Mouse (Mus musculus) CH12.LX (cell line): ENCODE results near the gene Pla2g12a.

Experiments
- BHLHE40 ChIP-seq: IDR thresholded peaks from 2 replicates; pipeline ENCODE4 v1.6.1; 2011; ENCODE audit warnings: mild to moderate bottlenecking, low read depth, low read length, improper control_type of control experiment
- CTCF ChIP-seq, 2 experiments: IDR thresholded peaks in 1 of 2; conservative IDR thresholded peaks in 1 of 2; 2 replicates each; pipeline ENCODE4 v1.5.1; 2011 to 2012; ENCODE audit warnings: low read depth in 2 of 2, low read length in 2 of 2, improper control_type of control experiment in 1 of 2, inconsistent platforms in 1 of 2, mild to moderate bottlenecking in 1 of 2, moderate library complexity in 1 of 2
- E2F4 ChIP-seq: IDR thresholded peaks from 2 replicates; pipeline ENCODE4 v1.6.1; 2011; ENCODE audit warnings: low read depth, low read length, improper control_type of control experiment; ENCODE audit not compliant: insufficient replicate concordance
- EP300 ChIP-seq: IDR thresholded peaks from 2 replicates; pipeline ENCODE4 v1.6.1; 2011; ENCODE audit warnings: low read length, improper control_type of control experiment
- ETS1 ChIP-seq: conservative IDR thresholded peaks from 2 replicates; pipeline ENCODE4 v1.6.1; 2012; ENCODE audit warnings: low read depth, mild to moderate bottlenecking, inconsistent platforms, low read length, improper control_type of control experiment, moderate library complexity
- HCFC1 ChIP-seq: IDR thresholded peaks from 2 replicates; pipeline ENCODE4 v1.6.1; 2012; ENCODE audit warnings: low read depth, mild to moderate bottlenecking, inconsistent platforms, low read length, improper control_type of control experiment
- KAT2A ChIP-seq: IDR thresholded peaks from 2 replicates; pipeline ENCODE4 v1.6.1; 2012; ENCODE audit warnings: low read length, improper control_type of control experiment, inconsistent platforms; ENCODE audit not compliant: insufficient replicate concordance
- MAFK ChIP-seq: IDR thresholded peaks from 2 replicates; pipeline ENCODE4 v1.6.1; 2011; ENCODE audit warnings: low read length, improper control_type of control experiment; ENCODE audit not compliant: insufficient replicate concordance
- MAX ChIP-seq: IDR thresholded peaks from 2 replicates; pipeline ENCODE4 v1.6.1; 2011; ENCODE audit warnings: low read length, improper control_type of control experiment
- POLR2A ChIP-seq: IDR thresholded peaks from 2 replicates; pipeline ENCODE4 v1.6.1; 2011; ENCODE audit warnings: low read depth, mild to moderate bottlenecking, improper control_type of control experiment, low read length
- SMC3 ChIP-seq: IDR thresholded peaks from 2 replicates; pipeline ENCODE4 v1.6.1; 2011; ENCODE audit warnings: low read depth, low read length, improper control_type of control experiment
- USF2 ChIP-seq: conservative IDR thresholded peaks from 2 replicates; pipeline ENCODE4 v1.6.1; 2011; ENCODE audit warnings: low read depth, low read length, improper control_type of control experiment
- ZKSCAN1 ChIP-seq: IDR thresholded peaks from 2 replicates; pipeline ENCODE4 v1.6.1; 2012; ENCODE audit warnings: low read depth, inconsistent platforms, low read length, improper control_type of control experiment, borderline replicate concordance
- ZMIZ1 ChIP-seq: IDR thresholded peaks from 2 replicates; pipeline ENCODE4 v1.6.1; 2012; ENCODE audit warnings: low read depth, mild to moderate bottlenecking, inconsistent platforms, low read length, improper control_type of control experiment

DNA sequence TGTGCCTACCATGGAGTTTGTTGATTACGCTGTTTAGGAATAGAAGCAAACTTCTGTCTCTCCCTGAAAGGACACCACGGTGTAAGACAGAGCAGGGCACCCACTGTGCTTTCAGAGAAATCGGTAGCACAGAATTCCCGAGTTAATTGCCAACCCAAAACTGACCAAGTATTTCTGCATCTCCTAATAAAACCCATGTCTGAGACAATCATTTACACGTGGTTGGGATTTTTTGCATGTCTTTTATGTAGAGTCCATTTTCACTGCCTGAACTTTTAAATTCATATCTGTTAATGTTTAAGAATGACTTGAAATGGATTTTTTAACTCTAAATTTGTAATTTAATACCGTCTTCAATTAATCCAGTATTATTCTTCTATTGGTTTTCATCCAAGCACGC lies 45.2 kb downstream of the Pla2g12a start:
- TF ChIP-seq ZMIZ1 (no peak), POLR2A (no peak), SMC3 (no peak), MAX (no peak), HCFC1 (no peak), E2F4 (no peak), BHLHE40 (no peak), CTCF (conservative IDR thresholded peaks at IDR 0.05 in 1 of 2, IDR thresholded peaks at IDR 0.05 in 1 of 2; ENCODE audit: low read depth in 2 of 2, low read length in 2 of 2) (no peak), KAT2A (no peak), EP300 (no peak), ETS1 (no peak), USF2 (no peak), ZKSCAN1 (no peak), MAFK (no peak)
